Mouse (Mus musculus) embryonic facial prominence, embryonic 13.5 days (tissue): Measurements from ENCODE around the gene Akap9. TPM values are rescaled to one million over a fixed set of nuclear protein-coding genes. Genes with fewer than 3 reads are reported as not detected.
"Not testable (repeated sequence)": the region's sequence is repeated elsewhere in the genome, so short reads cannot be mapped to it uniquely, and the experiment has no call there.

Experiments
- ATAC-seq: fragments of 200-750 bp; cut with Nextera tagmentation; 2 replicates; pipeline ENCODE4 v1.8.0; 2017; ENCODE audit warnings: low read depth; ENCODE audit not compliant: insufficient number of reproducible peaks, insufficient read depth, low FRiP score, low TSS enrichment
- H3K27ac ChIP-seq: fragments of 300-500 bp; sonication (generic); 2 replicates; pipeline ENCODE4 v1.5.1; 2015; ENCODE audit warnings: moderate library complexity, mild to moderate bottlenecking, inconsistent platforms
- H3K27me3 ChIP-seq: fragments of 300-500 bp; sonication (generic); 2 replicates; pipeline ENCODE4 v1.6.1; 2015; ENCODE audit warnings: mild to moderate bottlenecking, inconsistent platforms
- H3K36me3 ChIP-seq: fragments of 300-500 bp; sonication (generic); 2 replicates; pipeline ENCODE4 v1.6.1; 2015; ENCODE audit warnings: mild to moderate bottlenecking, inconsistent platforms
- H3K4me1 ChIP-seq: fragments of 300-500 bp; sonication (generic); 2 replicates; pipeline ENCODE4 v1.6.1; 2015; ENCODE audit warnings: inconsistent platforms
- H3K4me2 ChIP-seq: fragments of 300-500 bp; sonication (generic); 2 replicates; pipeline ENCODE4 v1.6.1; 2015; ENCODE audit warnings: moderate library complexity, mild to moderate bottlenecking, inconsistent platforms
- H3K4me3 ChIP-seq: fragments of 300-500 bp; sonication (generic); 2 replicates; pipeline ENCODE4 v1.5.1; 2015; ENCODE audit warnings: mild to moderate bottlenecking, inconsistent platforms
- H3K9ac ChIP-seq: fragments of 300-500 bp; sonication (generic); 2 replicates; pipeline ENCODE4 v1.6.1; 2015; ENCODE audit warnings: mild to moderate bottlenecking, inconsistent platforms
- H3K9me3 ChIP-seq: fragments of 300-500 bp; sonication (generic); 2 replicates; pipeline ENCODE4 v1.6.1; 2016; ENCODE audit warnings: inconsistent platforms
- WGBS: fragments of 180-500 bp; shearing (Covaris S2); methylation state at CpG from one replicate; pipeline ENCODE4 v1.1.7; 2015; ENCODE audit warnings: mixed read lengths; 5-methylcytosine and 5-hydroxymethylcytosine counted together
- polyA plus RNA-seq: library from polyadenylated mRNA; unstranded; fragments of >200 nt; fragmentation: Nextera tagmentation; extraction: Ambion mirVana; gene quantifications from 2 replicates; pipeline ENCODE4 v1.2.1, GENCODE M21; 2015

The Akap9 gene
- polyA plus RNA-seq, 1 experiment from 2014 or later = 167 TPM

DNA sequence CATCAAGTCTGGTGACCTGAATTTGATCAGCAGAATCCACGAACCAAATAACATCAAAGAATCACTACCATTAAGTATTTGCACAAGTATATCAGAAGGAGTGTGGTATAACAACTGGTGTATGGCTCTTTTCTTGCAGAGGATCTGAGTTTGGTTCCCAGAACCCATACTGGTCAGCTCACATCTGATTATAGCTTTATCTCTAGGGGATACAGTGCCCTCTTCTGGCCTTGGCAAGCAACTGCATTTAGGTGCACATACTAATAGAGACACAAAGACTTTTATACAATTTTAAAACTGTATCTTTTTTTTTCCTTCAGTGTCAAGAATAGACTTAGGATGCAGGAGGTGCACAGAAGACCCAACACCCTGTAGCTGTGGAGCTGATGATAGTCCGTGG lies 173.9 kb downstream of the Akap9 start:
- Histone ChIP-seq H3K9me3 (no peaks in the 10 kb centered on the region), H3K4me2 (no peak overlapping the region), H3K27me3 (no peaks in the 10 kb centered on the region), H3K4me3 (no peak overlapping the region), H3K27ac (no peak overlapping the region), H3K4me1 (peaks cover 16% of the 10 kb centered on the region), H3K36me3 (peaks cover 45% of the 10 kb centered on the region), H3K9ac (no peak overlapping the region)
- no peak for ATAC-seq
- 95% methylated on average over 2 of the region's 2 CpGs for WGBS

DNA sequence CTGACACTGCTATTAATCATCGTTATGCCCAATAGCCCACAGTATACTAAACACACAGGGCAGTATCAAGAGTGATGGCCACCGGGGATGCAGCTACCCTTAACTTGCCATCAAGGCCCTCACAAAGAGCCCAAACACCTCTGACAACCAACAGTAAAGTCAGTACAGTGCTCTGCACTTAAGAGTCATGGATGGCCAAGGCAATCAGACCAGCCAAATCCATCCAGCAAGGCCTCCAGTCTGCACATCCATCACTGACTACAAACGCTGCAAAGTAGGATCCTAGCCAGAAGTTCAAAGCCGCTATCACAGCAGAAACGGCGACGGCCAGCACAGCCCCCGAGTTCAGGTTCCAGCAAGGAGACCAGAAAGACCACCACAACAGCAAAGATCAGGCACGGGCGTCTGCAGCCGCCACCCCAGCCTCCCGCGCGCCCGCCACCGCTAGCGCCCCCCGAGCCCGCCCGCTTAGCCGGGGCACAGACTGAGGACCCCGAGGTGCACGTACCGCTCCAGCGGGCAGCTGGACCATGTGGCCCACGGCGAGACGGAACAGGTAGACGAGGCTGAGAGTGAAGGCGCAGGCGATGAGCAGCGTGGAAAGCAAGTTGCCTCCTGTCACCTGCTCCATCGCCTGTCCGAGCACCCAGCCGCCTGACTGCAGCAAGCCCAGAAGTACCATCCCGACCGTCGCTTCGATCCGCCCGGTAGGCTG lies 175.9 kb downstream of the Akap9 start:
- no peak; the same call in 1 of the 2 replicates for ATAC-seq
- WGBS = 1% methylated on average over 41 of the region's 41 CpGs
- H3K9ac ChIP-seq = peak overlapping the region; percentile 93
- peak overlapping the region; percentile 95 for H3K27ac ChIP-seq
- no peaks in the 10 kb centered on the region for H3K27me3 ChIP-seq
- peak overlapping the region; percentile 70 for H3K4me2 ChIP-seq
- peaks cover 16% of the 10 kb centered on the region for H3K4me1 ChIP-seq
- H3K9me3 ChIP-seq = no peaks in the 10 kb centered on the region
- H3K4me3 ChIP-seq = peak overlapping the region; percentile 97
- H3K36me3 ChIP-seq = peaks cover 34% of the 10 kb centered on the region

DNA sequence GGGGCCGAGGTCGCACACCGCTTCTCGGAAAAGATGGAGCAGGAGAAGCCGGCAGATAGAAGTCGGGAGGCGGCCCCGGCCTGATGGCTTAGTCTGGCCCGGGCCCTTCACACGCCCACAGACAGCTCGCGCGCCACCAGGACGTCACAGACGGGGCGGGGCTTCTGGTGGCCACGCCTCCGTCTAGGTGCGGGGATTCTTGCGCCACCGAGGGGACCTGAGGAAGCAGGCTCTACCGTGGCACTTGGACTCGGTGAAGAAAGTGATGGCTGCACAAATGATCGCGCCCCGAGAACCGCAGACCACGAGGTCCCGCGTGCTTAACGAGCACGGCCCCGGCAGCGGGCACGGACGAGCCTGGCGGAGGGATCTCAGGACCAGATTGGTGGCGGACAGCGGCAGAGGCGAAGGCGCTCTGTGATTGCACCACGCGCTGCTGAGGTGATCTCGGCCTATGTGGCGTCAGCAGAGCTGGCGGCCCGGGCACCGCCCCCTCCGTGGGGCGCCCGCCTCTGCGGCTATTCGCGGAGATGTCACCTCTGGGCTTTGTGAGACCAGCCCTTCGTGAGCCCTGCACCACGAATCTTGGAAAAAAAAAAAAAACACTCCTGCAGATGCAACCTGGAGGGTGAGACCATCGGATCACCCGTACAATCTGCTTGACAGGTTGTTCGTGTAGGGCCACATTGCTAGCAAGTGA lies 176.6 kb downstream of the Akap9 start, which contains the start of gene Cyp51:
TSS of gene Cyp51 (minus strand) at position 406 of the 700 bp plus-strand sequence.
- H3K27ac ChIP-seq = peak within 1 kb of the TSS; percentile 95
- H3K4me3 ChIP-seq = peak within 1 kb of the TSS; percentile 97
- H3K27me3 ChIP-seq = no peaks in the 10 kb centered on the region
- H3K4me2 ChIP-seq = peak within 1 kb of the TSS; percentile 70
- H3K9me3 ChIP-seq = no peaks in the 10 kb centered on the region
- peaks cover 16% of the 10 kb centered on the region for H3K4me1 ChIP-seq
- under 1% methylated on average over 59 of the region's 59 CpGs for WGBS
- peak within 1 kb of the TSS; percentile 93 for H3K9ac ChIP-seq
- peak; percentile 97 for ATAC-seq
- H3K36me3 ChIP-seq = peaks cover 27% of the 10 kb centered on the region

DNA sequence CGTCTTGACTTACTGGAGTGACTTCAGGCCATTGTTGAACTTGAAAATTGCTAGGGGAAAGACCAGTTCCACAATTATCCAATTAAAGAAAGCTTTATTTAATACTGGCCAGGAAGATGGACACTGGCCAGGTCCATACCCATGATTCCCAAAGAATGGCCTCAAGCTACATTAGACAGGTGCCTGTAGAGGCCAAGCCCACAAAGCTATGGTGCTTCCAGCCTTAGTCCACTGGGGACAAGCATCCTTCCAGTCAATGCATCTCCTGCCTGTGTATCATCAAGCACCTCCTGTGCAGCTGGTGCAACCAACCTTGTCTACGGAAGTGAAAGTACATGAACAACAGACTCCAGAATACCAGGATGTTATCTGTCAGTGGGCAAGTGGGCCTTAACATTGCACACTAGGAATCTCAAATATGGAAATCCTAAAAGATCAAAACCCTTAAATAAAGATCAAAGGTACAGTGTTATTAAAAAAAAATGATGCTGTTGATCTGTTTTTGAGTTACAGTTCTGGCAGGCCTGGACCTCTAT lies 177.9 kb downstream of the Akap9 start:
- Histone ChIP-seq H3K9me3 (no peaks in the 10 kb centered on the region), H3K27ac (no peak overlapping the region), H3K9ac (no peak overlapping the region), H3K36me3 (peaks cover 17% of the 10 kb centered on the region), H3K4me1 (peaks cover 16% of the 10 kb centered on the region), H3K4me3 (no peak overlapping the region), H3K27me3 (no peaks in the 10 kb centered on the region), H3K4me2 (no peak overlapping the region)
- ATAC-seq = no peak
- WGBS = 90% methylated on average over 2 of the region's 2 CpGs

DNA sequence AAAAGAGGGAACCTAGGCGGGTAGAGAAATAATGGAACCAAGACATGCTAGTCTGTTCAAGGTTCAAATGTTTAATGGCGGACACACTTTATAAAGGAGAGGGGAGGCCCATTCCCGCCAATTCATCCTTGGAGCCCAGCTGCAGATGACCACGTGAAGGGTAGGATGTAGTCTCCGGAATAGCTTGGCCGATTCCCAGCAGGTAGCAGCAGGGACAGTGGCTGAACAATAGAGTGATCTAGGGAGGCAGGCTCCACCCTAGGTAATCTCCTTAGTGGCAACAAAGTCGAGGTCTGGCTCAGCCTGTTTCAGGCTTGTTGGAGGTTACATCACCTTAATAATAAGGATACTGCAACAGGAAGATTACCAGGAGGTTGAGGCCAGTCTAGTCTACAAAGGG lies 179.2 kb downstream of the Akap9 start:
- H3K27me3 ChIP-seq, H3K4me2 ChIP-seq, H3K9me3 ChIP-seq, ATAC-seq, H3K36me3 ChIP-seq, H3K9ac ChIP-seq, H3K27ac ChIP-seq, H3K4me3 ChIP-seq: not testable (repeated sequence)
- peaks cover 16% of the 10 kb centered on the region for H3K4me1 ChIP-seq
- 50% methylated on average over 7 of the region's 7 CpGs for WGBS

DNA sequence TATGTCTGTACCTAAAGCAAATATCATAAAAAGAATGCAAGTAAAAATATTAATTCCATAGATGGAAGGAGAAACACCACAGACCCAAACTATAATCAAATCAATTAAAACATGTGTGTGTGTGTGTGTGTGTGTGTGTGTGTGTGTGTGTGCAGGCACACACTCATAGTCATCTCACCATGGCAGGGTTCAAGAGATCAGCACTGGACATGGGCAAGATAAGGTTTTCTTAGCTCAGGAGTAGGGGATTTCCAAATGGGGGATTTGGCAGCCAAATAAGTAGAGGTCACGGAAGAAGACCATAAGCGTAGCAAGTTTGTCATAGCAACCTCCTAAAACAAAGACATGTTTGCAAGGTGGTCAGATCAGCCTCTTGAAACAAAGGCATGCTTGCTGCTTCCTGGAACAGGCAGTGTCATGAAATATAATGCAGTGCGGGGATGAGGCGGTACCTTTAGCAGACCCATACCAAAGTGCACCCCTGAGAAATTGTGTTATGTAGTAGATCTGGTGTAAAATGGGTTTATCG lies 184.8 kb downstream of the Akap9 start:
- Histone ChIP-seq H3K36me3 (no peaks in the 10 kb centered on the region), H3K9ac (no peak overlapping the region), H3K4me2 (no peak overlapping the region), H3K27me3 (no peaks in the 10 kb centered on the region), H3K4me1 (no peaks in the 10 kb centered on the region), H3K9me3 (no peaks in the 10 kb centered on the region), H3K4me3 (no peak overlapping the region), H3K27ac (no peak overlapping the region)
- WGBS = 94% methylated on average over 5 of the region's 5 CpGs
- no peak for ATAC-seq

Other genes starting within 250 kb of the Akap9 start
- gene Ankib1, start 125.1 kb upstream of the Akap9 start, polyA plus RNA-seq = 13.4 and 14.4 TPM in 2 replicates
- 58.7 and 65.7 TPM in 2 replicates for gene Krit1, start 124.9 kb upstream of the Akap9 start, polyA plus RNA-seq
- gene Lrrd1, start 82.9 kb upstream of the Akap9 start, polyA plus RNA-seq = 0.11 TPM in 1 of 2 replicates, not detected in the other
- gene Mterf1a, start 34.1 kb upstream of the Akap9 start, polyA plus RNA-seq = 10.1 and 10.5 TPM in 2 replicates
- gene Cyp51, start 176.7 kb downstream of the Akap9 start, polyA plus RNA-seq = 72.2 and 77.1 TPM in 2 replicates